Mouse (Mus musculus) telencephalon, adult 2 months (tissue): ENCODE data around the gene Paqr6.

Experiments used
- DNase-seq: peaks from one replicate; pipeline ENCODE4 v3.0.0-alpha.2; 2011; ENCODE audit warnings: low read depth, low spot score

The Paqr6 gene

DNA sequence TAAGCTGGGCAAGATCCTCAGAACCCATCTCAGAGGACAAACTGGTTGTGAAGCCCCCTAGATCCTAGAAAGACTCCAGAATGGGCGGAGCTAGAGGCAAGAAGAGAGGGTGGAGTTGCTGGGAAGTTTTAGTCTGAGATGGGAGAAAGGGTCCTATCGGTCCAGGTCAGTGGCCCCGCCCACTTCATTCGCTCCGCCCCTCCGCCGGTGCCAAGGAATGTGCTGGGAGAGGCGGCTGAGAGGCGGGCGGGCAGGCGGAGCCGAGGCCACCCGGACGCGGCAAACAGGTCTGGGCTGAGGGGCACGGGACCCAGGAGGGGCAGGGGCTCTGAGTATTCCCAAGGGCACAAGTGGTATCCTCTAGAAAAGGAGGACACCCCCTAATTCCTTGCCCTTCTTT is at the start of gene Paqr6:
Gene Paqr6 (plus strand): TSS at position 248 of the 400 bp plus-strand sequence.
- no peak for DNase-seq

DNA sequence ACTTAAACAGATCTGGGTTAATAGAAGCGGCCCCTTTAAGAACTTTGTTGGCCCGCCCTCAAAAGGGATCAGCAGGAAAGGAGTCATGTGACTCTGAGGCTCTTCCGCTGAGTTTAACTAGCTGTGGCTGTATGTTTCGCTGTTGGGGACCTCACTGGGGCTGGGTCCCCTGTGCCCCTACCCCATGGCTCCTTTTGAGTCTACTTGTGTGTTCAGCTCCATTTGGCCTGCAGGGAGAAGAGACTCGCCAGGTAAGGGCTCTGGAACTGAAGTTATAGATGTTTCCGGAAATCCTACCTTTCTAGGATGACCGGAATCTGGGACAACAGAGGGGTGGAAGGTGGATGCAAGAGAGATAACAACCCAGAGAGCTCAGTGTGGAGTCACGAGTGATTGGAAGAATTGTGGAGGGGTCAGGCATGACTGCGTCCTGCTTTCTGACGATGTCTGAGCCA is 39.4 kb upstream of the Paqr6 start, which contains the start of gene Glmp:
Gene Glmp (plus strand): TSS at position 73 of the 455 bp plus-strand sequence.
- peak; percentile 65 for DNase-seq

DNA sequence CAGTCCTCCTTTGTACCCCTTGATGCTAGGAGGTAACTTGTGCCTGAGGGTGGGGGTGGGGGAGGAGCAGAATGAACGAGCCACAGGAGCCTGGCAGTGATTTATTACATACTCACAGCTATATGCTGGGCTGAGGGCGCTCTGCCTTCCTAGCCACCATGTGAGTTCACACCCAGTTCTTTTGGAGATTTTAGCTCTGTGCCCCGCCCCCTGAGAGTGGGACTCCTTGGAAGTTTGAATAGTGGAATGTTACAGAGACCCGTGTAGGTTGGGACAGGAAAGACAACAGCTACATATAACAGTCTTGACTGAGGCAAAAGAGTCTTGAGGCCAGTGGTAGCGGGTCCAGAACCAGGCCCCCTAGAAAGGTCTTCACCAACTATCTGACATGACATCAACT is 35.4 kb upstream of the Paqr6 start:
- no peak for DNase-seq

DNA sequence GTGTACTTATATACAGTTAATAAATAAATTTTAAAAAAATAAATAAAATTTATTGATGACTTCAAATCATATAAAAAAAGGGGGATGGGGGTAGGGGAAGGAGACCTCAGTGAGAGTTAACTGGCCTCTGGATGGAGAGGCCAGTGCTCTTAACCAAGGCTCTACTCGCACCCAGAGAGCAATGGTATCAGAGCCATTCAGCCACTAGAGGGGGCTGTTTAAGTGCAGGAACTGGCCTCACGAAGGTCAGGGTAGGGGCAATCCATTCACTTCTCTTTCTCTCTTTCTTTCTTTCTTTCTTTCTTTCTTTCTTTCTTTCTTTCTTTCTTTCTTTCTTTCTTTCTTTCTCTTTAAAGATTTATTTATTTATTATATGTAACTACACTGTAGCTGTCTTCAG is 33.1 kb upstream of the Paqr6 start:
- no peak for DNase-seq

DNA sequence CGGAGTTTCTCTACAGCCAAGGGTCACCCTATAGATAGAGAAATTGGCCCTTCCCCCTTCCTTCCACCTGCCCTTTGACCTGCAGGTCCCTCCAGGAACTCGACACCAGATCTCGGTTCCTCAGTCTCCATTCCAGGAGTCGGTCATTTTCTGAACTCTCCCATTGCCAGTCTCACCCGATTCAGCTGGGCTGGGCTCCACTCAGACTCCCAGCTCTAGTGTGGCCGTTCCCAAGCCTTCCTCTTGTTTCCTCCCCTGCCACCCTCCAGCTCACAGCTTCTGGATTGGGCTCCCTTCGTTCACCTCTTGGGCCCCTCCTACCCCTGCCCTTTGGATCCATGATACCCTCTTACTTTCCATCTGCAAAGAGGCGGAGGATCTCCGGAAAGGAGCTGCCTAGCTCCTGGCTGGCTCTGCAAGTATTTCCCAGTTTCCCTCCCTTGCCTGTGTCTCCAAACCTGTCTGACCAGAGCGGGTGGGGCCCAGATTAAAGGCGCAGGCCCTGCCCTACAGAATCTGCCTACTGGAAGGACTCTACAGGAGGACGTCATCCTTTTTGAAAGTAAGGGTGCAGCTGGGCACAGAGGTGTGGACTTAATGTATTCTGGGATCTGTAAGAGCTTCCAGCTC is 30.2 kb upstream of the Paqr6 start:
- no peak for DNase-seq

DNA sequence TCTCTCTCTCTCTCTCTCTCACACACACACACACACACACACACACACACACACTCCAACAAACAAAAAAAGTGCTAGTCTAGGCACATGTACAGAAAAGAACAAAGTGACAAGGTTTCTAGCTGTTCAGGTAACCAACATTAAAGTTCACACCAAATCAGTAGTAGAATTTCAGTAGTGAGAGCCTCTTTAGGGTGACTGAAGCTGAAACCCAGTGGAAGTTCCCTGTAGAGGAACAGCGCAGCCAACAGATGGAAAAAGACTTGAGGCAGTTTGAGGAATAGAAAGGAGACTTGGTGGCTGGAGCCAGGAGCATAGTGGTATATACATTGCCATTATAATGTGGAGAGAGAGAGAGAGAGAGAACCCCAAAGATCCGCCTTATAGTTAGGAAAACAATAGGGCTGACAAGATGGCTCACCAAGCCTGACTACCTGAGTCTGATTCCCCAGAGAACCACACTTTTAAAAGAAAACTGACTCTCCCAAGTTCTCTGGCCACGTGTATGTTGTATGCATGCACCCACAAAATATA is 29.4 kb upstream of the Paqr6 start:
- DNase-seq, result no peak

DNA sequence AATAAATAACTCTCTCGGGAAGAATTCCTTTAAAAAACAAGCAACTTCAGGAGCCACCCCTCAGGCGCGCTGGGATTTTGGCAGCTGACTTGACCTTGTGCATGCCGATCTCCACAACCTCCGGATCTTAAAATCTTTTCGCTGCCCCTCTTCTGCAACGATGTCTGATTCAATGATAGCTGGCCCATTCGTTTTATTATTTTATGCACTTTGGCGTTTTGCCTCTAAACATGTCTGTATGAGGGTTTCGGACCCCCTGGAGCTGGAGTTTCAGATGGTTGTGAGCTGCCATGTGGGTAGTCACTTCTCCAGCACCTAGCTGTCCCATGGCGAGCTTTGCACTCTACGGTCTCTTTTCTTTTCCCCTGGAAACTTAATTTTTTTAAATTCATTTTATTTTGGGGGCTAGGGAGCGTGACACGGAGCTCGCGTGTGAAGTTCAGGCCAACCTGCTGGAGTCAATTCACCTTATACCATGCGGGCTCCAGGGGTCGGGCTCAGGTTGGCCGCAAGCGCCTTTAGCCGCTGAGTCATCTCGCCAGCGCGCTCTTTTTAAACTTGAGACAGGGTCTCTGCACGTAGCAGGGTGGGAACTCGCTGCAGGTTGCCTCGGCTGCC is 28.8 kb upstream of the Paqr6 start:
- DNase-seq, result no peak

DNA sequence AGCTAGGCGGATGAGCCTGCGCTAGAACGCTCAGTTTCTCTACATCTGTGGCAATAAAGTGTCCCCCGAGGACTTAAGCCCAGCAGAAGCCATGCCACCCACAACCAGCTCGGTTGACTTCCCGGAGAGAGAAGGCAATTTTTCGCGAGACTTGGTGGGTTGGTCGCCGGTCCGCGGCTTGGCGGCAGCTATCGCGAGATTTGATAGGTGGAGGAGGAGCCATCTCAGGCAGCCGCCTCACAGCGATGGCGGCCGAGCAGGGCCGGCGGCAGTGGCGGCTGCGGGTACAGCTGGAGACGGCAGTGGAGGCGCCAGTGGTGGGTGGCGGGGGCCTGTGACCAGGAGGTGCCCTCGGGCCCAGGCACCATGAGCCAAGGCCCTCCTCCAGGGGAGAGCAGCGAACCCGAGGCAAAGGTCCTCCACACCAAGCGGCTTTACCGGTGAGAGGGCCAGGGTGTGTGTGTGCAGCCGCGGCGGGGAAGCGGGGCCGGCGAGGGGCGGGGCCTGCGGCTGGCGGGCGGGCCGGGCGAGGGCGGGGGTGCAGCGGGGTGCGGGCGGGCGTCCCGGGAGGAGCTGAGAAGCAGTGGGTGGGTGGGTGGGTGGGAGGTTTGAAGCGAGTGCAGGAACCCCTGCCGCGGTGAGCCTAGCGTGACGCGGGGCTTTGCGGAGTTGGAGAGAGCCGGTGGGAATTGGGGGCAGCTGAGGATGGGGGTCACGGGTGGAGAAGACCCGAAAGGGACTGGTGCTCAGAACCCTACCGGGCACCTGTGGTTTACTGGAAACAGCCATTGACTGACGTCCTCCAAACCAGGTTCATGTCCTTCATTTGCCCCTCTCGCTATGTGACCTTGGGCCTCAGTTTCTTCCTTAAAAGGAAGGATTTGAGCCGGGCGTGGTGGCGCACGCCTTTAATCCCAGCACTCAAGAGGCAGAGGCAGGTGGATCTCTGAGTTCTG is 28.0 kb upstream of the Paqr6 start, which contains the start of the genes Tmem79 and Smg5:
Gene Tmem79 (minus strand): TSS at position 91 of the 956 bp plus-strand sequence.
Gene Smg5 (plus strand): TSS at position 203 of the 956 bp plus-strand sequence.
- peak; percentile 92 for DNase-seq

DNA sequence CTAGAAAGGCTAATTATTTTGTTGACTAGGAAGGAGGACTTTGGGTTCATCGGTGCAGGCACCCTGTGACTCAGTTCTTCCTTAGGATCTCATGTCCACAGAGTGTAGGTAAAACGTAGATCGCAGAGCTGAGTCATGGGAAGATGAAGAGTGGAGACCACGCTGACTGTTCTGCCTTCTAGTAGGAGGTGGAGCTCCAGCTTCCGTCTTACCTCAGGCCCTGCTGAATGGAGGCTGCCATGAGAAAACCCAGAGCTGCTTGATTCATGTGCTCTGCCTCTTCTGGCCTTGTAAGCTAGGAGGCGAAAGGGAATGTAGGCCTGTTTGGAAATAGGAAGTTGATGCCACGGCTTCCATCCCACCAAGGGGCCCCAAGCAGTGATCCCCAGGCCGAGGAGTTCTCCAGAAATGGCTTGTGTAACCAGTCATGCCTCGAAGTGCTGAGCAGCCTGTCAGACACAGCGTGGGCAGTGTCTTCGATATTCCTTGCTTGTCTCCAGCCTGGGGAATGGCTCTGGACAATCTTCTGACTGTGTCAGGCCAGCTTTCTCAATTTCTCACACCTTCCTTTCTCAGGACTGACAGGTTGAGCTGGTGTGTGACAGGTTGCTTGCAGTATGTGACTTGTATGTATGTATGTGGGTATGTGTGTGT is 26.9 kb upstream of the Paqr6 start:
- no peak for DNase-seq

DNA sequence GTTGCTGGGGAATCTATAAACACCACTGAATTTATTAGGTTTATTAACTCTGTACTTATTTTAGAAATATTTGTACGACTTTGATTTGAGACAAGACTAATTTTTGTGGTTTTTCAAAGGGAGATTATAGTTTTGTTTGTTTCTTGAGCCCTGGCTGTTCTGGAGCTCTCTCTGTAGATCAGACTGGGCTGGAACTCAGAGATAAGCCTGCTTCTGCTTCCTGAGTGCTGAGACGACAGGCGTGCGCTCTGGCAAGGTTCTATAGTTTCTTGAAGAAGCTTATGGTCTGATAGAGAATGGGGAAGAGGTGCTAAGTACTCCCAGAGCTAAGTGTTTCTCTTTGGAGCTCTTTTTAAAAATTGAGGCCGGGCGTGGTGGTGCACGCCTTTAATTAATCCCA is 26.1 kb upstream of the Paqr6 start:
- DNase-seq, result no peak

DNA sequence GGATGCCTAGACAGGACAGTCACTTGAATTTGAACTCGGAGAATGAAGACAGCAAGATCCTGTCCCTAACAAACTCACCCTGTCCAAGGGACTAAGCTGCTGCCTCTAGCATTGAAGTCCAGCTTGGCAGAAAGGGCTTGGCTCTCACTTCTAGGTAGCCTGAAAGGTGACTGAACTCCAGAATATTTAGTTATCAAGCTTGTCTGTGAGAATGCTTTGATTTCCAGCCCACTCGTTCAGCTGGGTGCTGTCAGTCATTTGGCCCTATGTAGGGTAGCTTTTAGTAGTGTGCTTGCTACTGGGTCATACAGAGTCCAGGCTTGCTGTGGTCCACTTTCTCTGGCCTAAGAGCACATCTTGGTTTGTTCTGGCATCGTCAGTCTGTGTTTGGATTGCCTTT is 25.4 kb upstream of the Paqr6 start:
- DNase-seq, result no peak

DNA sequence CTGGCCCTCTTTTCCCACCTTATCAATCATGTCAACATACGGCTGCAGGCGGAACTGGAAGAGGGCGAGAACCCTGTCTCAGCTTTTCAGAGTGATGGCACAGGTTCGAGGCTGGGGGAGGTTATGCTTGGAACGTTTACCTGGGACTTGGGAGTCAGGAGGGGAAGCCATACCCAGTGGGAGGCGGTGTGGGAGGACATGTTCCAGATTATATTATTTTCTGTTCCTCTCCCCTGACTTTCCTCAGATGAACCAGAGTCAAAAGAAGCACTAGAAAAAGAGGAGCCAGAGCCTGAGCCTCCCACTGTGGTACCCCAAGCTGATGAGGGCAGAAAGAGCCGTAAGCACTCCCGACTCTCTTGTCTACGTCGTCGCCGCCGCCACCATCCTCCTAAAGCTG is 13.7 kb upstream of the Paqr6 start:
- no peak for DNase-seq

DNA sequence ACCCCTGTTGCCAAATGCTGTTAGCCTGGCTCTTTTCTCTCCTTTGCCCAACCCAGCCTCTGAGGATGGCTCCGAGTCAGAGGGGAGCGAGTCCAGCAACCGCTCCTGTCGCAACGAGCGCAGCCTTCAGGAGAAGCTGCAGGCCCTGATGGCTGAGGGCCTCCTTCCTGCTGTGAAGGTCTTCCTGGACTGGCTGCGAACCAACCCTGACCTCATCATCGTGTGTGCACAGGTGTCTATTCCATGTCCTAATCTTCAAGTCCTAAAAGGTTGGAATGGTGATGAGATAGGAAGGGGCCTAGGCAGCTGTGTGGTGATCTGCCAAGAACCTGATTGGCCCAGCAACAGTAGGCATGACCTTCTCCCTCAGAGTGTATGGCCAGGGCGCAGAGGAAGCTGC is 11.5 kb upstream of the Paqr6 start:
- DNase-seq, result no peak

DNA sequence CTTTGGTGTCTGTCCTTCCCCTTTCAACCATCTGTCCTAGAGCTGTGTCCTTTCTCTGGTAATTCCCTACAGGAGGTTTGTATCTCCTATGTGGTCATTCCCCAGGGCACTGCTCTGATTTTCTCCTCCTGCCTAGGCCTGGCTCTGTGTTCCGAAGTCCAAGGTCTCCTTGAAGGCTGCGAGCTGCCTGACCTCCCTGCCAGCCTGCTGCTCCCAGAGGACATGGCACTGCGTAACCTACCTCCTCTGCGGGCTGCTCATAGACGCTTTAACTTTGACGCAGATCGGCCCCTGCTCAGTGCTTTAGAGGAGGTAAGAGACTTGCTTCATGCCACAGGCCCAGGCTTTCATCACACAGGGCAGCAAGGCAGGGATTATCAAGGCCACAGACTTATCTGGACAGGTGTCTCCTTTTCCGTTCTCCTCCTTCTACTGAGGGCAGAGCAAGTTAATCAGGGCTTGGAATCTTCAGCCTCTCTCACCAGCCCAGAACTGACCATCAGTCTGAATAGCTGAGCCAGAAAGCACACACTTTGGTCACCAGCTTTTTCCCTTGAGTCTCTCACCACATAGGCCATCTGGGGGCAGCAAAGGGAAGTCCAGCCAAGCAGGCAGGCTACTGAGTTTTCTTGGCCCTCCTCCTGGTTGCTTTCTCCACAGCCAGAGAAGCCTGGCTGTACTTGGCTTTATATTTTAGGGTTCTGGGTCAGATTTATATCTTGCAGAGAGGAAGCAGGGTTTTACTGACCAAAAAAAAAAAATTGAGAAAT is 9.8 kb upstream of the Paqr6 start:
- no peak for DNase-seq

DNA sequence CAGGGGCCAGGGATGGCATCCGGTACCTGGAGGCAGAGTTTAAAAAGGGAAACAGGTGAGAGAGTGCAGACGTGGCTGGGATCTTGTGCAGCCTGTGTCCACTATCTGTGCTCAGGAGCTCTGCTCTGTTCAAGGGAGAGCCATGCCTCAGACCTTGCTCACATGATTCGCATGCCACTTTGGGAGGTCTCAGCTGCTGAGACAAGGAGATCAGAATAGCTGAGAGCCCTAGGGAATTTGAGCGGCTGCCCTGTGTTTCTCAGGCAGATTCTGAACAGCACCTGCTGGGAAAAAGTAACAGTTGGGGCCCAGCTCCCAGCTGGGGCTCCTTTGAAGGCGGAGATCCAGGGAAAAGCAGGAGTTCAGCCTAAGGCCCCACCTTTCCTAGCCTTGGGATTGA is 4.8 kb upstream of the Paqr6 start:
- DNase-seq, result no peak

DNA sequence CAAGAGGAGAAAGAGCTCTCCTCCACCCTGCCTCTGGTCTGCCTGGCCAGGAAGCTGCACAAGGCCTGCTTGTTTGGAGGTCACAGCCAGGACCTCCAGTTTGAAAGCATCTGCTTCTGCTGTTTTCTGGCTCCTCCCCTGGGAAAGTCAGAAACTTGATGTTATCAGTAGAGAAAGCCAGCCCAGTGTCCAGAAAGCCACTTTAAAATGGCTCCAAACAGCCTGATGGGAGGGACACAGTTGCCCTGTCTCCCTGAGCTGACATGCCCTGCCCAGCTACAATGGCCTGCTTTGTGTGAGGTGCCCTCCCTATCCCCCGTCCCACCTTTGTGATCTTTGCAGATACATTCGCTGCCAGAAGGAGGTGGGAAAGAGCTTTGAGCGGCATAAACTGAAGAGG is 4.4 kb upstream of the Paqr6 start:
- no peak for DNase-seq

DNA sequence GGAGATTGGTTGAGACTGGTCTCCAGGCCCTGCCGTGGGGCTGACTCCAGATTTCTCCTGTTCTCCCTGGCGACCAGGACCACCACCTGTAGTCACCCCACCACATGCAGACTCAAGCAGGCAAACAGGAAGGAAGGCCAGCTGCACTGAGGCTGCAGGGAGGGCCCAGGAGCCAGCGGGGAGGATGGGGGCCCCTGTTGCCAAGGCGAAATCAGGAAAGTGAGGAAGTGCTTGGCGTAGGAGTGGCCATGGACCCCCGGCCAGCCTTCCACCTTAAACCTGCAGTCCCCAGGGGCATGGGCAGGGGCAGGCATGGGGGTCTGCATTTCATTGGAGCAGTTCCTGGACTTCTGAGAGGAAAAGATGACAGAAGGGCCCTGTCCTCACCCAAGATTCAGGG is 3.3 kb upstream of the Paqr6 start:
- no peak for DNase-seq

DNA sequence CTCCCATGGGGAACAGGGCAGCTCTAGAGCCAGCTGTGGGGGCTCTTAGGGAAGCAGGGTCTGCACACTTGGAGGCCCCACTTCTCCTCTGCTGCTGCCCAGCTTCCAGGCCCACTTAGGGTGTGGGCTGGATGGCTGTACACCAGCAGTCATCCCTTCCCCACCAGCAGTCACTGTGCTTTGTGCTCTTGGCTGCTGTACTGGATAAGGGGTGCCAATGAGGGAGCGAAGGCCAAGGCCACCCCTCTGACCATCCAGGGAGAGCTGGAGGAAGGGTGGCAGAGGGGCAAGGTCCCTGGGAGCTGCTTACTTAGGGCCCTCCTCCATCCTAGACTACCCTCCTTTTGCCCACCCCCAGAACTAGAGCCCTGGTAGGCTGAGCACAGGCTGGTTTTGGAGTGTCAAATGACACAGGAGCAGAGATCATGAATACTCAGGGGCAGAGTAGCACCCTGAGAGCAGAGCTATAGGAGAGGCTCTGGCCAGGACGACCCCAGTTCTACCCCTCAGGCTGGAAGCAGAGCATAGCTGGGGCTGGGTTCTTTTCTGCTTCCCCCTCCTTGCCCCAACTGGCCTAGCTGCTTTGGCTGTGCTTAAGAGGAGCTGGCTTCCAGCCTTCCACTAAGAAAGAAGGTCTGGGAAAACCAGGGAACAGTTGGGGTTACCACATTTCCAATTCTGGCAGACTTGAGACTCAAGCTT is 2.6 kb upstream of the Paqr6 start:
- DNase-seq, result no peak

DNA sequence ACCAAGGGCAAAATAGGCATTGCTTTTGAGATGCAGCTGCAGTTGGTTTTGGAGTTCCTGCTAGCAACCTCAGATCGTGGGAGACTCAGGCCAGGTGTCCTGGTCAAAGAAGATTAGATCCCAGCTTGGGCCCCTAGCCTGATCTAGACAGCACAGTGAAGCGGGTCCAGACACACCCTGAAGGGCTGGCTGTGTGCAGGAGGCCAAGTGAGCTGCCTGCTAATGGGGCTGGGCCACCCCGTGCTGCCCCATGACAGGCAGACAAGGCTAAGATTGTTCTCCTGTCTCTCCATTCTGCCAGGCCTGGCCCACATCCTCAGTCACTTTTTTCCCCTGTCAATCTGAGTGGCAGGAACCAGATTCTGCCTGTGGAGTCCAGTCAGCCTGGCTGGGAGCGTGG is 684 bp upstream of the Paqr6 start:
- DNase-seq, result no peak

DNA sequence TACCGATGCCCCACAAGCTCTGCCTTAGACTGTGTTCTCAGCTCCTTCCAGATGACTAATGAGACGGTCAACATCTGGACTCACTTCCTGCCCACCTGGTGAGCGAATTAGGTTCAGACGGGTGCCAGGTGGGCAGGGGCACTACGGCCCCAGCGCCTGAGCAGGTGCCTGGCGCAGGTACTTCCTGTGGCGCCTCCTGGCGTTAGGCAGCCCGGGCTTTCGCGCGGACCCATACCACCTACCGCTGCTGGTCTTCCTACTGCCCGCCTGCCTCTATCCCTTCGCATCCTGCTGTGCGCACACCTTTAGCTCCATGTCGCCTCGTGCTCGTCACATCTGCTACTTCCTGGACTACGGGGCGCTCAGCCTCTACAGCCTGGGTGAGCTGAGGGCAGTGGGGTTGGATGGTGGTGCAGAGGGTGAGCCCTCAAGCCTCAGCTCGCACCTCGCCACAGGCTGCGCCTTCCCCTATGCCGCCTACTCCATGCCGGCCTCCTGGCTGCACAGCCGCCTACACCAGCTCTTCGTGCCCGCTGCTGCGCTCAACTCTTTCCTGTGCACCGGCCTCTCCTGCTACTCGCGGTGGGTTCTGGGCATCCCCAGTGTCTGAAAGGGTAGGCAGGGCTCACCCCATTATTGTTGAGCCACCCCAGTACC is 1.4 kb downstream of the Paqr6 start:
- DNase-seq, result no peak
